In genomic region chr11:75807486-75807885, GRCm38 (mm10) we compare ENCODE assay signal across 12 mouse cellular contexts. TPM values are rescaled to one million over a fixed set of nuclear protein-coding genes. Genes with fewer than 3 reads are reported as not detected.
A peak's percentile ranks its signal among the peaks of the same experiment; 100 is the strongest.
DNase-seq lines count a peak whose midpoint lies in the region; ATAC-seq and TF ChIP-seq lines count a peak whose summit lies in the region.
"Had no signal": no experiment of that assay in that cellular context is flagged by ENCODE, and none has a peak within 500 bp of the region (broad histone marks: within the 10 kb centered on the region; RNA-seq: fewer than 3 reads in every experiment).

No protein-coding gene starts in this region.

- peak overlapping the region; percentile 22; the same call in 1 of the 2 replicates for H3K9ac ChIP-seq in neural tube, embryonic 13.5 days
- no peak overlapping the region for H3K9ac ChIP-seq in stomach, embryonic 15.5 days
- H3K9ac ChIP-seq: heart, embryonic 15.5 days; limb, embryonic 12.5 days; midbrain, embryonic 12.5 days; neural tube, embryonic 12.5 days had no signal

- H3K4me3 ChIP-seq in kidney, adult 2 months (ENCODE audit: insufficient read depth, low read depth, low read length): no peak overlapping the region
- H3K4me3 ChIP-seq in neural tube, embryonic 13.5 days: no peak overlapping the region
- no peak overlapping the region for H3K4me3 ChIP-seq in stomach, embryonic 15.5 days (replicated peaks)
- H3K4me3 ChIP-seq: heart, embryonic 15.5 days; limb, embryonic 12.5 days; midbrain, embryonic 12.5 days; neural tube, embryonic 12.5 days had no signal

- TF ChIP-seq CTCF in kidney, adult 2 months (conservative IDR thresholded peaks at IDR 0.05; ENCODE audit: insufficient read depth, insufficient read length, low read depth, low read length): no peak

- DNase-seq in kidney, adult 2 months: peak; percentile 16
- no peak for DNase-seq in kidney, adult 18-20 months
- no peak for DNase-seq in neural tube, embryonic 10.5 days (ENCODE audit: extremely low spot score, low spot score)
- peak; percentile 51 to 53 for DNase-seq in adrenal gland, postnatal 36 days
- DNase-seq in spleen, adult 18-20 months: no peak

- H3K4me1 ChIP-seq in kidney, adult 2 months (ENCODE audit: control insufficient read depth, insufficient read depth, low read length): no peaks in the 10 kb centered on the region
- H3K4me1 ChIP-seq in neural tube, embryonic 13.5 days (replicated peaks): peaks cover 8% of the 10 kb centered on the region
- H3K4me1 ChIP-seq in stomach, embryonic 15.5 days: peaks cover 18% of the 10 kb centered on the region
- H3K4me1 ChIP-seq: neural tube, embryonic 12.5 days had no signal

- H3K27me3 ChIP-seq in kidney, adult 2 months (replicated peaks; ENCODE audit: control insufficient read depth, insufficient read depth, low read length): no peaks in the 10 kb centered on the region
- H3K27me3 ChIP-seq in neural tube, embryonic 13.5 days: no peaks in the 10 kb centered on the region
- H3K27me3 ChIP-seq in stomach, embryonic 15.5 days (replicated peaks): no peaks in the 10 kb centered on the region
- H3K27me3 ChIP-seq: heart, embryonic 15.5 days; midbrain, embryonic 12.5 days; neural tube, embryonic 12.5 days had no signal

- H3K4me2 ChIP-seq in neural tube, embryonic 13.5 days: no peak overlapping the region
- H3K4me2 ChIP-seq in stomach, embryonic 15.5 days: no peak overlapping the region
- H3K4me2 ChIP-seq: heart, embryonic 15.5 days; limb, embryonic 12.5 days; midbrain, embryonic 12.5 days; neural tube, embryonic 12.5 days had no signal

- H3K27ac ChIP-seq in kidney, adult 2 months (ENCODE audit: insufficient read depth, low read depth, low read length): no peak overlapping the region
- H3K27ac ChIP-seq in neural tube, embryonic 13.5 days (replicated peaks): no peak overlapping the region
- H3K27ac ChIP-seq in stomach, embryonic 15.5 days: 0 out of 2 replicates have a peak overlapping the region, but pooled peaks have one; percentile 31
- H3K27ac ChIP-seq: heart, embryonic 15.5 days; limb, embryonic 12.5 days; midbrain, embryonic 12.5 days; neural tube, embryonic 12.5 days had no signal

- TF ChIP-seq POLR2A in kidney, adult 2 months (IDR thresholded peaks at IDR 0.05; ENCODE audit: low read depth, low read length): no peak

- no peaks in the 10 kb centered on the region for H3K36me3 ChIP-seq in kidney, adult 2 months (ENCODE audit: control insufficient read depth, insufficient read depth, low read length)
- no peaks in the 10 kb centered on the region for H3K36me3 ChIP-seq in neural tube, embryonic 13.5 days
- H3K36me3 ChIP-seq in stomach, embryonic 15.5 days: no peaks in the 10 kb centered on the region
- H3K36me3 ChIP-seq: heart, embryonic 15.5 days; limb, embryonic 12.5 days; midbrain, embryonic 12.5 days; neural tube, embryonic 12.5 days had no signal

- WGBS in kidney, adult 2 months: 57% methylated on average over 5 of the region's 5 CpGs
- WGBS in neural tube, embryonic 13.5 days: 30% methylated on average over 5 of the region's 5 CpGs
- 32% methylated on average over 5 of the region's 5 CpGs for WGBS in stomach, embryonic 15.5 days

- H3K9me3 ChIP-seq in neural tube, embryonic 13.5 days: no peaks in the 10 kb centered on the region
- no peaks in the 10 kb centered on the region for H3K9me3 ChIP-seq in stomach, embryonic 15.5 days
- H3K9me3 ChIP-seq: heart, embryonic 15.5 days; limb, embryonic 12.5 days; midbrain, embryonic 12.5 days; neural tube, embryonic 12.5 days had no signal

- ATAC-seq in neural tube, embryonic 13.5 days (ENCODE audit: low read depth): no peak; the same call in 1 of the 2 replicates
- no peak for ATAC-seq in stomach, embryonic 15.5 days (ENCODE audit: insufficient read depth, low FRiP score, low read depth)
- ATAC-seq: inflammation-experienced regulatory T-cells, adult 6 months had no signal

RNA-seq across cellular contexts. Expression of gene Doc2b, which starts 11.6 kb away (rescaled TPM):
- polyA plus RNA-seq in kidney, adult 2 months (2012; rRNA removed): 0.34 and 0.36 TPM in 2 replicates
- polyA plus RNA-seq in neural tube, embryonic 13.5 days (2015; fragmentation: Nextera tagmentation; extraction: Ambion mirVana): 0.92 and 0.99 TPM in 2 replicates
- 10 to 100 TPM; 14.1 to 17.5 TPM for total RNA-seq in adrenal gland, postnatal 36 days (2021)
- 1.4 and 1.5 TPM in 2 replicates for polyA plus RNA-seq in stomach, embryonic 15.5 days (2015; fragmentation: Nextera tagmentation; extraction: Ambion mirVana)
- polyA plus RNA-seq: inflammation-experienced regulatory T-cells, adult 6 months had no signal

Comparison
In these comparisons a context has a peak if more than half of its experiments do, and no peak if none do; other contexts are left out.
1. DNase-seq: peak in kidney, adult 2 months (single experiment) and adrenal gland, postnatal 36 days (2 of 2); none in kidney, adult 18-20 months (single experiment), neural tube, embryonic 10.5 days (single experiment) and spleen, adult 18-20 months (0 of 2).